Mouse (Mus musculus) intestine, embryonic 16.5 days (tissue): ENCODE data around the gene Srrm4. TPM values are rescaled to one million over a fixed set of nuclear protein-coding genes. Genes with fewer than 3 reads are reported as not detected.

Experiments used
- ATAC-seq: fragments of 200-750 bp; cut with Nextera tagmentation; 2 replicates; pipeline ENCODE4 v1.8.0; 2017; ENCODE audit warnings: moderate TSS enrichment, moderate library complexity
- H3K27ac ChIP-seq: fragments of 300-500 bp; sonication (generic); 2 replicates; pipeline ENCODE4 v1.5.1; 2014; ENCODE audit warnings: mild to moderate bottlenecking, low read length
- H3K27me3 ChIP-seq: fragments of 300-500 bp; sonication (generic); replicated peaks from 2 replicates; pipeline ENCODE4 v1.6.1; 2014; ENCODE audit warnings: low read length, control low read depth, mixed read lengths; ENCODE audit not compliant: control insufficient read depth, insufficient read depth
- H3K36me3 ChIP-seq: fragments of 300-500 bp; sonication (generic); 2 replicates; pipeline ENCODE4 v1.6.1; 2014; ENCODE audit warnings: low read length, control low read depth; ENCODE audit not compliant: control insufficient read depth, insufficient read depth
- H3K4me1 ChIP-seq: fragments of 300-500 bp; sonication (generic); 2 replicates; pipeline ENCODE4 v1.6.1; 2014; ENCODE audit warnings: low read length, control low read depth, mixed read lengths; ENCODE audit not compliant: control insufficient read depth, insufficient read depth
- H3K4me2 ChIP-seq: fragments of 300-500 bp; sonication (generic); 2 replicates; pipeline ENCODE4 v1.6.1; 2014; ENCODE audit warnings: low read depth, low read length, control low read depth
- H3K4me3 ChIP-seq: fragments of 300-500 bp; sonication (generic); 2 replicates; pipeline ENCODE4 v1.5.1; 2014; ENCODE audit warnings: mild to moderate bottlenecking, low read length
- H3K9ac ChIP-seq: fragments of 300-500 bp; sonication (generic); 2 replicates; pipeline ENCODE4 v1.6.1; 2014; ENCODE audit warnings: low read depth, low read length
- H3K9me3 ChIP-seq: fragments of 300-500 bp; sonication (generic); 2 replicates; pipeline ENCODE4 v1.6.1; 2016; ENCODE audit warnings: low read length, control low read depth; ENCODE audit not compliant: control insufficient read depth
- WGBS: fragments of 180-500 bp; shearing (Covaris S2); extraction: QIAGEN DNeasy Blood & Tissue Kit; methylation state at CpG from one replicate; pipeline ENCODE4 v1.1.7; 2014; 5-methylcytosine and 5-hydroxymethylcytosine counted together
- polyA plus RNA-seq: library from polyadenylated mRNA; unstranded; fragments of >200 nt; fragmentation: Nextera tagmentation; extraction: Ambion mirVana; gene quantifications from 2 replicates; pipeline ENCODE4 v1.2.1, GENCODE M21; 2015

The Srrm4 gene
- polyA plus RNA-seq, 1 experiment from 2014 or later, result 1.5 TPM

DNA sequence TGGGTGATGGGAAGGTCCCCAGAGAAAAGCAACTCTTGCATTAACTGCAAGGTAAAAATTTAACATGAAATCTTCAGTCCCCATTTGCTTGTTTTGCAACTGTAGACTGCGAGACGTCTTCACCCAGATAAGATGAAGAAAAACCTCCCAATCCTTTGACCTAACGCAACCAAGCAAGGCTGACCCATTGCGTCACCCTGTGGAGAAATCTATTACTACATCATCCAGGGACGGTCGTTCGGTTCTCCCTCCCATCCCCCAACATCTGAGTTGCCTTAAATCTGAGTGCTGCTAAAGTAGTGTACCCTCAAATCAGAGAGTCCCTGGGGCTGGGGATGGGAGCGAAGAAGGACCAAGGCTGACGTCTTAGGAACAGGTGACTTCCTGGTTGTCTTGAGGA lies 182.7 kb downstream of the Srrm4 start:
- ATAC-seq, result no peak
- 70% methylated on average over 9 of the region's 9 CpGs for WGBS
- Histone ChIP-seq H3K27ac (no peak overlapping the region; the same call in 1 of the 2 replicates), H3K9me3 (no peaks in the 10 kb centered on the region), H3K27me3 (no peaks in the 10 kb centered on the region), H3K4me3 (no peak overlapping the region), H3K4me2 (no peak overlapping the region), H3K36me3 (no peaks in the 10 kb centered on the region), H3K9ac (no peak overlapping the region), H3K4me1 (peaks cover 22% of the 10 kb centered on the region)

DNA sequence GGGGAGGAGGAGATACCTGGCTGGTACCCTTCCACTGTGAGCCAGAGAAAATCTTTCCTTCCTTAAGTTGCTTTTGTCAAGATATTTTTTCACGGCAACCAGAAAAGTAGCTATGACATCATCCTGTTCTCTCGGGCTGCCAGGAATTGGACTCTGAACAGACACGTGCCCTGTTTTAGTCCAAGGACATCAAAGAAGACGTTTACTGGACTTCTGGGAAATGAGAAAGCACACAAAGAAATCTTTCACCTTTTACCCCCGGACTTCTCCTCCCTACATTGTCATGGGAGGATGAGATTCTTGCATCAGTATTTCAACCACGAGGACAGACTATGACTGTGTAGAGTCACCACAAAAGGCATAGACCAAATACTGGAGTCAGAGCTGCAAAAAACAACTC lies 183.7 kb downstream of the Srrm4 start:
- ATAC-seq, result peak; percentile 56
- Histone ChIP-seq H3K36me3 (no peaks in the 10 kb centered on the region), H3K4me2 (no peak overlapping the region; the same call in 1 of the 2 replicates), H3K9ac (peak overlapping the region; percentile 3; the same call in 1 of the 2 replicates), H3K27me3 (no peaks in the 10 kb centered on the region), H3K27ac (peak overlapping the region; percentile 34; the same call in 1 of the 2 replicates), H3K4me3 (no peak overlapping the region), H3K9me3 (no peaks in the 10 kb centered on the region), H3K4me1 (peaks cover 22% of the 10 kb centered on the region)
- WGBS, result 14% methylated on average over 6 of the region's 6 CpGs

DNA sequence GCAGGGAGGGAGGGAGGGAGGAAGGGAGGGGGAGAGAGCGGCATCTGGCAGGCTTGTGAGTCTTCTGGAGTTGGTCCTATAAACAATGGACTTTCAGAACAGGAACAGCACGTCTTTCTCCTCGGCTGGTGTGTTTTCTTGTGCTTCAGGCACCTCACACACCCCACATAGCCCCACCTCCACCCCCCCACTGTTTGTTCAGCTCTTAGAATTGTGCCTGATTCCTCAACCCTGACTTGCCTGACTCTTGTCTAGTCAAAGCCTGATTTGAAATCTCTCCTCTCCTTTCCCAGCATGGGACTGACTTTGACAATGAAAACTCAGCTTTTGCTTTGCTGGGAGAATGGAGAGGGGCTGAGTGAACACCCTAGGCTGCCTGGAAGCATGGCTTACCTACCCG lies 184.3 kb downstream of the Srrm4 start:
- Histone ChIP-seq H3K9me3 (no peaks in the 10 kb centered on the region), H3K4me2 (no peak overlapping the region), H3K27ac (peak overlapping the region; percentile 34), H3K27me3 (no peaks in the 10 kb centered on the region), H3K36me3 (no peaks in the 10 kb centered on the region), H3K4me3 (no peak overlapping the region), H3K9ac (0 out of 2 replicates have a peak overlapping the region, but pooled peaks have one; percentile 3), H3K4me1 (peaks cover 22% of the 10 kb centered on the region)
- whole genome bisulfite sequencing, result 9% methylated on average over 3 of the region's 4 CpGs
- ATAC-seq, result peak; percentile 69

DNA sequence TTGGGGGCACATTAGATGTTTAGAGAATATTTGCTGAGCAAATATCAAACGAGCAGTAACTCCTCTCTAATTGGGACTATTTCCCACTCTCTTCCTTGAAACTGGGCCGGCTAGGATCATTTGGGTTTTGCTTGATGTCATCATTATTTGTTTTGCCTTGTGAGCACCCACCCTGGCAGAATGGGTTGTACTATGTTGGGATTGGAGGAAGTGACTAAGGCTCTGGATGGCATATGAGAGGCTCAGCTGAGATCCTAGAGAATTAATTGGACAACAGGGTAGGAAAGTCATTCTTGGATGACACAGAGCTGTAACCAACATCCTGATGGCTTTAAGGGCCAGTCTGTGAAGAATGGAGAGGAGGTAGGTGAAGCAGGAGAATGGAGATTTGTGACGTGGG lies 185.1 kb downstream of the Srrm4 start:
- ATAC-seq, result no peak
- no peak overlapping the region for H3K4me2 ChIP-seq
- peaks cover 22% of the 10 kb centered on the region for H3K4me1 ChIP-seq
- no peak overlapping the region for H3K9ac ChIP-seq
- H3K4me3 ChIP-seq, result no peak overlapping the region
- H3K9me3 ChIP-seq, result no peaks in the 10 kb centered on the region
- no peaks in the 10 kb centered on the region for H3K36me3 ChIP-seq
- no peak overlapping the region for H3K27ac ChIP-seq
- 54% methylated on average over 3 of the region's 3 CpGs for WGBS
- no peaks in the 10 kb centered on the region for H3K27me3 ChIP-seq

DNA sequence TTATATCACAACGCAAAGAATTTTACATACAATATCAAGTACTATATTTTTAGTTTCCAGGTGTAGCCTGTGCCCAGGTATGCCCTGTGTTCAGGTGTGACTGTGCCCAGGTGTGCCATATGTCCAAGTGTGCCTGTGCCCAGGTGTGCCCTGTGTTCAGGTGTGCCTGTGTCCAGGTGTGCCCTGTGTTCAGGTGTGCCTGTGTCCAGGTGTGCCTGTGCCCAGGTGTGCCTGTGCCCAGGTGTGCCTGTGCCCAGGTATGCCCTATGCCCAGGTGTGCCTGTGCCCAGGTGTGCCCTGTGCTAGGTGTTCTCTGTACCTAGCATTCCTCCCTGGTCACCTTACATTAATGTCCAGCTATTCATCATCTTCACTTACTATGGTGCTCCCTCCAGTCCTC lies 185.7 kb downstream of the Srrm4 start:
- Histone ChIP-seq H3K9ac (no peak overlapping the region), H3K27ac (no peak overlapping the region), H3K36me3 (no peaks in the 10 kb centered on the region), H3K4me1 (peaks cover 22% of the 10 kb centered on the region), H3K4me2 (no peak overlapping the region), H3K4me3 (no peak overlapping the region), H3K9me3 (no peaks in the 10 kb centered on the region), H3K27me3 (no peaks in the 10 kb centered on the region)
- ATAC-seq, result no peak
- WGBS, result 98% methylated on average over 1 of the region's 1 CpGs

DNA sequence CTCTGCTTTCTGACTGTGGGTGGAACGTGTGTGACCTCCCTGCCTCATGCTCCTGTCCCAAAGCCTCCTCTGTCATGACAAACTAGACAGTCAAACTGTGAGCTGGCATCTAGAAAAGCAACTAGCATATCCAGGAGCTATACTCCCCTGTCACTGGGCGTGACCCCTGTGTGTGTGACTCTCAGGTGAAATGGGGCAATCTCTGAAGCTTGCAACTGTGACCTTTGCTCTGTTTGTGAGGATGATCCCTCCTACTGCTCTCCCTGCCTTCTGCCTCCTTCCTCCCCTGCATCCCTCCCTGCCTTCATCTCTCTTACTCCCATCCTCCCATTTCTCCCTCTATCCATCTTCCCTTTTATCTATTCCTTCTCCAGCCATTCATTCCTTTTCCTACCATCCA lies 187.6 kb downstream of the Srrm4 start:
- no peak overlapping the region for H3K27ac ChIP-seq
- H3K4me1 ChIP-seq, result peaks cover 15% of the 10 kb centered on the region
- no peak overlapping the region for H3K9ac ChIP-seq
- H3K4me3 ChIP-seq, result no peak overlapping the region
- H3K9me3 ChIP-seq, result no peaks in the 10 kb centered on the region
- H3K36me3 ChIP-seq, result no peaks in the 10 kb centered on the region
- ATAC-seq, result no peak
- no peak overlapping the region for H3K4me2 ChIP-seq
- H3K27me3 ChIP-seq, result no peaks in the 10 kb centered on the region
- 83% methylated on average over 2 of the region's 2 CpGs for WGBS

DNA sequence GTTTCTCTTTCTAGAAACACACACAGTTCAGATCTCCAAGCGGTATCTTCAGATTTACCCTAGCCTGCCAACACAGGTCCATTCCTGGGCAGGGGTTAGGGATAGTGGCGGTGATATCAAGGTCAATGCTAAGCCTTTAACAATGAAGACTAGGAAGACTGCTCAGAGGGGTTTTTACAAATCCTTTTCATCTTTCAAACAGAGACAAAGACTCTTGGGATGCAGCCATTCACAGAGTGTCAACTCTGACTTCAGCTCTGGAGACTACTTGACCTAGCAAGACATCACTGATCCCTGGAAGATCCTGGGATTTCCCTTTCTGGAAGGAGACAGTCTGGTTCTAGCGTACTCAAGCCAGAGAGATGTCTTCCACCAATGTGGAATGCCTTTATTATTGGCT lies 190.8 kb downstream of the Srrm4 start:
- H3K36me3 ChIP-seq, result no peaks in the 10 kb centered on the region
- no peaks in the 10 kb centered on the region for H3K9me3 ChIP-seq
- no peaks in the 10 kb centered on the region for H3K4me1 ChIP-seq
- H3K9ac ChIP-seq, result no peak overlapping the region
- H3K27me3 ChIP-seq, result no peaks in the 10 kb centered on the region
- H3K27ac ChIP-seq, result no peak overlapping the region
- no peak overlapping the region for H3K4me2 ChIP-seq
- 80% methylated on average over 3 of the region's 3 CpGs for WGBS
- H3K4me3 ChIP-seq, result no peak overlapping the region
- ATAC-seq, result no peak

DNA sequence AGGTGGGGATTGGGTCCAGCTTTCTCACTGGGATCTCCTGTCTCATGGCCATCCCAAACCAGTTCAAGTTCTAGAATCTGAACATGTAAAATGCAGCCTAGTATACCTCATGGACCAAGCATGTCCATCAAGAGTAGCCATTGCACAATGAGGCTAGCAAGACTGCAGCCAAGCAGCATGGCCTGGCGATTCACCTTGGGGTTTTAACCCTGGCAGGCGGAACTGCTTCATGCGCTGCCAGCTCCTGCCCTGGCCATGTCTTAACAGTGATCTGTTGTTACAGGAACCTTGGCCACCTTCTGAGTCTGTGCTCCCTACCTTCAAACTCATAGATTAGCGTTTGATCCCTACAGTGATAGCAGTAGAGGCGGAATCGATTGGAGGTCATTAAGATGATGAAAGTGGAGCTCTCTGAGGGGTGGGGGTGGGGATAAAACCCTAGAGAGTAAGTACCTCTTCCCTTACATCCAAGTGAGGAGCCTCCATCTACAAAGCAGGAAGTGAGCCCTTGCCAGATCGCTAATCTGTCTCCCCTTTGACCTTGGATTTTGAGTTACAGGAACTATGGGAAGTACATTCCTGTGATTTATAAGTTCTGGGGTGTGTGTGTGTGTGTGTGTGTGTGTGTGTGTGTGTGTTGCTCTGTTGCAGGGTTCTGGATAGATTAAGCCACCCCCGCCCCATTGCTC lies 191.4 kb downstream of the Srrm4 start:
- Histone ChIP-seq H3K9ac (no peak overlapping the region), H3K36me3 (no peaks in the 10 kb centered on the region), H3K4me2 (no peak overlapping the region), H3K4me1 (no peaks in the 10 kb centered on the region), H3K9me3 (no peaks in the 10 kb centered on the region), H3K4me3 (no peak overlapping the region), H3K27me3 (no peaks in the 10 kb centered on the region), H3K27ac (no peak overlapping the region)
- ATAC-seq, result no peak
- WGBS, result 64% methylated on average over 8 of the region's 8 CpGs

DNA sequence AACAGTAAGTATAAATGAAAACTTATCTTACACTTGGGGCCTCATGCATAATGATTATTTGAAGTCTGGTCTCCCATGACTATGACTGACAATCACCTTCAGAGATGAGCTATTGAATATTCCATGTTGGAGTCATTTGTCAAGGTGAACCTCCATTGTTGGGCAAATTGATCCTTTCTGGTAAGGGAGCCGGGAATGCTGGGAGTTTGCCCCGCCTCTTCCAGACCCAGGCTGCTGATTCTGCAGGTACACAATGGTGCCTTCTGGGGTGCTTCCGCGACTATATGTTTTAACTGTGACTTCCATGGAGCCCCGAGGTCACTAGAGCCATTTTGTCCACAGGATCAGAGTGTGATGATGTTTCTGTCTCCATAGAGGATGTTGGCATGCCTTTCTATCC lies 195.5 kb downstream of the Srrm4 start:
- no peak for ATAC-seq

DNA sequence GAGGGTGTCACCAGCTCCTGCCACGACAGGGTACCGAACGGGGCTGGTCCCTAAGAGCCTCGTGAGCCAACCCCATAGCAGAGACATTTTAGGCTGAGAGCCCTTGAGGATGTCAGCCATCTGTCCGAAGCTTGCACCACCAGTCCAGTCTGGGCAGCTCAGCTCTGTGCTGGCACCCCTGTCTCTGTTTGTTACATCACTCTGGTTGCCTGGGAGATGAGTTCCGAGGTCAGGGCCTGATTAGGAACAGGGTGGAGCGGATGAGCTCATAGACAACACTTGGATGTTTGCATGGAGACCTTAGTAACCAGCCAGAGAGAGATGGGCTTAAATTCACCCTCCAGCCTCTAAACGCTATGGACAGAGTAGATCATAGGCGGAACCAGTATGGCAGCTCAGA lies 199.0 kb downstream of the Srrm4 start:
- H3K4me3 ChIP-seq, result no peak overlapping the region
- no peaks in the 10 kb centered on the region for H3K4me1 ChIP-seq
- no peak for ATAC-seq
- no peak overlapping the region for H3K27ac ChIP-seq
- no peaks in the 10 kb centered on the region for H3K36me3 ChIP-seq
- H3K4me2 ChIP-seq, result no peak overlapping the region
- H3K9ac ChIP-seq, result no peak overlapping the region
- 76% methylated on average over 9 of the region's 9 CpGs for WGBS
- H3K9me3 ChIP-seq, result no peaks in the 10 kb centered on the region
- no peaks in the 10 kb centered on the region for H3K27me3 ChIP-seq

More for the DNA sequence above, 195.5 kb downstream of the Srrm4 start:
- WGBS, result 85% methylated on average over 5 of the region's 5 CpGs
- no peaks in the 10 kb centered on the region for H3K9me3 ChIP-seq
- H3K27ac ChIP-seq, result no peak overlapping the region
- H3K27me3 ChIP-seq, result no peaks in the 10 kb centered on the region
- H3K4me1 ChIP-seq, result no peaks in the 10 kb centered on the region
- no peak overlapping the region for H3K4me3 ChIP-seq
- no peaks in the 10 kb centered on the region for H3K36me3 ChIP-seq
- no peak overlapping the region for H3K9ac ChIP-seq
- H3K4me2 ChIP-seq, result no peak overlapping the region
